ENCODE assay signal across 22 mouse cellular contexts in the genomic region with DNA sequence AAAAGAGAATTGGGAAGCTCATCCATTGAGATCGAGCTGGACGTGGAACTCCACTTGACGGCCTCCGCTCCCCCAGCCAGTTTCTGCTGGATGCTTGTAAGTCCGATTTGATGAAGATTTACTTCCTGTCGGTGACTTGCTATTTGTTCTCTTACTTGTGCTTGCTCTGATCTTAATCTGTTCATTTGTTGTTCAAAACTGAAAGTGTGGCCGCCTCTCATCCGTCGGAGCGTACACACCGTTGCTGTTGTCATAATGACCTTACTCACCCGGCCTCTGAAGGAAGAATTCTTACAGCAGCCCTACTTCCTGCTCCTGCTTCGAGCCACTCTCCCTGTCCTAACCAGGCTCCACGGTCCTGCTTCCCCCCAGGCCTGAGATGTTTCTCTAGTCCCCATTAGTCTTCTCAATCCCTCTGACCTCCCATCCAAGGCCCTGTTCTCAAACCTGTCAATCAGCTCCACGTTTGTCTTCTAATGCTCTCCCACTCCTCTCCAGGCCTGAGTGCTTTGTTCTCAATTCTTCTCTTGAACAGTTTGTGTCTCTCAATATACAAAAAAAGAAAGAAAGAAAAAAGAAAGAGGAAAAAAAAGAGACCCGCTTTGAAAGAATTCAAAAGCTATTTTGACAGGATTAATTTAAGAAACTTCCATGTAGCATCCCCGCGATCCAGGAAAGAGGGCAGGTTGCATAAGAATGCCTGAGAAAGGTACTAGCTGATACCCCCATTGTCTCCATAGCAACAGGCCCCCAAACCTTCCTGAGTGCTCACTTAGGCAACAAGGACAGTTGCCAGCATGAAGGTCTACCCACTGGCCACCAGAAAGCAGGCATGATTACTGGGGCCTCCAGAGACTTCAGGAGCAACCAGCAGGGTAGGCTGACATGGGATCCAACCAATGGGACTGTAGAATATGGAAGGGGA.
A peak's percentile ranks its signal among the peaks of the same experiment; 100 is the strongest.
DNase-seq lines count a peak whose midpoint lies in the region; ATAC-seq lines count a peak whose summit lies in the region.
"Had no signal": no experiment of that assay in that cellular context is flagged by ENCODE, and none has a peak within 500 bp of the region (broad histone marks: within the 10 kb centered on the region; RNA-seq: fewer than 3 reads in every experiment).

No protein-coding gene starts in this region.

- H3K9ac ChIP-seq in hindbrain, embryonic 14.5 days: no peak overlapping the region
- H3K9ac ChIP-seq in midbrain, embryonic 14.5 days (replicated peaks; ENCODE audit: low read length): no peak overlapping the region
- H3K9ac ChIP-seq: hindbrain, embryonic 13.5 days; limb, embryonic 15.5 days; liver, embryonic 15.5 days had no signal

- no peak overlapping the region for H3K4me2 ChIP-seq in hindbrain, embryonic 14.5 days (replicated peaks)
- H3K4me2 ChIP-seq in midbrain, embryonic 14.5 days (ENCODE audit: low read length): no peak overlapping the region
- H3K4me2 ChIP-seq: hindbrain, embryonic 13.5 days; limb, embryonic 15.5 days; liver, embryonic 15.5 days had no signal

- 68% methylated on average over 18 of the region's 18 CpGs for WGBS in hindbrain, embryonic 10.5 days
- WGBS in hindbrain, embryonic 14.5 days: 65% methylated on average over 18 of the region's 18 CpGs
- 73% methylated on average over 18 of the region's 18 CpGs for WGBS in midbrain, embryonic 10.5 days
- WGBS in midbrain, embryonic 14.5 days: 61% methylated on average over 18 of the region's 18 CpGs

- peak overlapping the region; percentile 12; the same call in 1 of the 2 replicates for H3K27ac ChIP-seq in hindbrain, embryonic 10.5 days
- H3K27ac ChIP-seq in hindbrain, embryonic 14.5 days: no peak overlapping the region
- 0 out of 2 replicates have a peak overlapping the region, but pooled peaks have one; percentile 23 for H3K27ac ChIP-seq in midbrain, embryonic 10.5 days (replicated peaks)
- no peak overlapping the region for H3K27ac ChIP-seq in midbrain, embryonic 14.5 days (replicated peaks; ENCODE audit: low read depth, low read length)
- 0 out of 2 replicates have a peak overlapping the region, but pooled peaks have one; percentile 21 for H3K27ac ChIP-seq in brown adipose tissue, adult 24 weeks (replicated peaks; ENCODE audit: low read depth, low read length)
- H3K27ac ChIP-seq: forebrain, embryonic 10.5 days; heart, embryonic 10.5 days; hindbrain, embryonic 13.5 days; limb, embryonic 15.5 days; liver, embryonic 15.5 days had no signal

- ATAC-seq in hindbrain, embryonic 14.5 days (ENCODE audit: low FRiP score): no peak
- no peak for ATAC-seq in midbrain, embryonic 14.5 days (ENCODE audit: low FRiP score, low TSS enrichment)
- ATAC-seq in monocyte, adult 5-6 weeks (replicated peaks; ENCODE audit: insufficient number of reproducible peaks, low FRiP score, low TSS enrichment, poor library complexity, severe bottlenecking): no peak
- ATAC-seq: intestine, postnatal 0 days had no signal

- no peaks in the 10 kb centered on the region for H3K9me3 ChIP-seq in hindbrain, embryonic 10.5 days
- no peaks in the 10 kb centered on the region for H3K9me3 ChIP-seq in hindbrain, embryonic 14.5 days (ENCODE audit: control insufficient read depth, low read length)
- H3K9me3 ChIP-seq in midbrain, embryonic 10.5 days (replicated peaks): no peaks in the 10 kb centered on the region
- H3K9me3 ChIP-seq in midbrain, embryonic 14.5 days (ENCODE audit: control insufficient read depth, low read length): no peaks in the 10 kb centered on the region
- H3K9me3 ChIP-seq: forebrain, embryonic 10.5 days; heart, embryonic 10.5 days; hindbrain, embryonic 13.5 days; limb, embryonic 15.5 days; liver, embryonic 15.5 days had no signal

- DNase-seq in hindbrain, embryonic 10.5 days (ENCODE audit: low spot score): no peak
- DNase-seq in hindbrain, embryonic 14.5 days (ENCODE audit: low spot score): no peak
- DNase-seq in midbrain, embryonic 10.5 days (ENCODE audit: low spot score): no peak
- DNase-seq in midbrain, embryonic 14.5 days: no peak
- peak; percentile 42 for DNase-seq in telencephalon, adult 2 months (ENCODE audit: low read depth, low spot score)
- no peak for DNase-seq in heart, postnatal 4 days
- DNase-seq: adrenal gland, postnatal 10 days; B cell, adult 2 months; cerebellum, adult 11-12 months; gastrocnemius, postnatal 25 days; heart, postnatal 10 days; right cerebral cortex, adult 18-20 months; thymus, postnatal 25 days had no signal

- H3K4me1 ChIP-seq in hindbrain, embryonic 10.5 days (replicated peaks): peaks cover 25% of the 10 kb centered on the region
- peaks cover 7% of the 10 kb centered on the region for H3K4me1 ChIP-seq in hindbrain, embryonic 14.5 days (replicated peaks; ENCODE audit: control insufficient read depth, insufficient read depth, low read length)
- H3K4me1 ChIP-seq in midbrain, embryonic 10.5 days: peaks cover 29% of the 10 kb centered on the region
- no peaks in the 10 kb centered on the region for H3K4me1 ChIP-seq in midbrain, embryonic 14.5 days (ENCODE audit: control insufficient read depth, insufficient read depth, low read length)
- peaks cover 23% of the 10 kb centered on the region for H3K4me1 ChIP-seq in brown adipose tissue, adult 24 weeks (ENCODE audit: control insufficient read depth, insufficient read depth, insufficient read length, low read length)
- H3K4me1 ChIP-seq: liver, embryonic 15.5 days; megakaryocyte, embryonic 14.5 days had no signal

- H3K4me3 ChIP-seq in hindbrain, embryonic 10.5 days: no peak overlapping the region
- H3K4me3 ChIP-seq in hindbrain, embryonic 14.5 days (replicated peaks; ENCODE audit: low read length): no peak overlapping the region
- no peak overlapping the region for H3K4me3 ChIP-seq in midbrain, embryonic 10.5 days
- no peak overlapping the region for H3K4me3 ChIP-seq in midbrain, embryonic 14.5 days (replicated peaks; ENCODE audit: low read depth, low read length)
- no peak overlapping the region for H3K4me3 ChIP-seq in brown adipose tissue, adult 24 weeks (ENCODE audit: insufficient read depth, low read depth, low read length)
- H3K4me3 ChIP-seq: forebrain, embryonic 10.5 days; heart, embryonic 10.5 days; hindbrain, embryonic 13.5 days; limb, embryonic 15.5 days; liver, embryonic 15.5 days; megakaryocyte, embryonic 14.5 days had no signal

- H3K36me3 ChIP-seq in hindbrain, embryonic 10.5 days: no peaks in the 10 kb centered on the region
- no peaks in the 10 kb centered on the region for H3K36me3 ChIP-seq in hindbrain, embryonic 14.5 days (replicated peaks; ENCODE audit: control insufficient read depth, insufficient read depth)
- no peaks in the 10 kb centered on the region for H3K36me3 ChIP-seq in midbrain, embryonic 10.5 days
- H3K36me3 ChIP-seq in midbrain, embryonic 14.5 days (ENCODE audit: control insufficient read depth, insufficient read depth, low read length): no peaks in the 10 kb centered on the region
- H3K36me3 ChIP-seq: forebrain, embryonic 10.5 days; hindbrain, embryonic 13.5 days; limb, embryonic 15.5 days; liver, embryonic 15.5 days had no signal

- no peaks in the 10 kb centered on the region for H3K27me3 ChIP-seq in hindbrain, embryonic 10.5 days (ENCODE audit: insufficient read depth, poor library complexity, severe bottlenecking)
- no peaks in the 10 kb centered on the region for H3K27me3 ChIP-seq in hindbrain, embryonic 14.5 days (ENCODE audit: control insufficient read depth, insufficient read depth, low read length)
- H3K27me3 ChIP-seq in midbrain, embryonic 10.5 days (ENCODE audit: low read depth, poor library complexity, severe bottlenecking): no peaks in the 10 kb centered on the region
- H3K27me3 ChIP-seq in midbrain, embryonic 14.5 days (ENCODE audit: control insufficient read depth, insufficient read depth, low read length): no peaks in the 10 kb centered on the region
- H3K27me3 ChIP-seq: hindbrain, embryonic 13.5 days; limb, embryonic 15.5 days; liver, embryonic 15.5 days had no signal

Comparison
In these comparisons a context has a peak if more than half of its experiments do, and no peak if none do; other contexts are left out.
1. H3K27ac ChIP-seq: peak in hindbrain, embryonic 10.5 days (single experiment), midbrain, embryonic 10.5 days (single experiment) and brown adipose tissue, adult 24 weeks (single experiment); none in hindbrain, embryonic 14.5 days (single experiment) and midbrain, embryonic 14.5 days (single experiment).